Comparison of ENCODE assay signal across 24 mouse cellular contexts in the genomic region with DNA sequence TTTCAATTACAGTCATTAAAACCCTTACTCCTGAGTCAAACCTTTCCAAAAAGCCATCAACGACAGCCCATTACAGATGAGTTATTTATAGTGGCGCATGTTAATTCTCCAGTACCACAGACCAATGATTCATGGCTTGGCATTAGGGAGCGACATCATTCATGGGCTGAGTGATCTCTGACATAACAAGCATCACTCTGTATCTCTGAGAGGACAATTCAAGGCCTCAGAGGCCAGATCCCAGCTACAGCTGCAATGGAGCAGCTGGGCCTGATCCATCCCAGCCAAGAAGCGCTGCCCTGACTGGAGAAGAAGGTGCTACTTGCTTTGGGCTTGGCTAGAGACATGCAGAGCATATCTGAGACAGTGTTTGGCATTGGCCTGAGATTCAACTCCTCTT. TPM values are rescaled to one million over a fixed set of nuclear protein-coding genes. Genes with fewer than 3 reads are reported as not detected.
A peak's percentile ranks its signal among the peaks of the same experiment; 100 is the strongest.
DNase-seq lines count a peak whose midpoint lies in the region; ATAC-seq and TF ChIP-seq lines count a peak whose summit lies in the region.
"Had no signal": no experiment of that assay in that cellular context is flagged by ENCODE, and none has a peak within 500 bp of the region (broad histone marks: within the 10 kb centered on the region; RNA-seq: fewer than 3 reads in every experiment).

No protein-coding gene starts in this region.

- no peaks in the 10 kb centered on the region for H3K27me3 ChIP-seq in heart, adult 2 months (ENCODE audit: control insufficient read depth, insufficient read depth, low read length)
- no peaks in the 10 kb centered on the region for H3K27me3 ChIP-seq in heart, embryonic 10.5 days (ENCODE audit: insufficient read depth, poor library complexity, severe bottlenecking)
- no peaks in the 10 kb centered on the region for H3K27me3 ChIP-seq in heart, postnatal 0 days (ENCODE audit: control insufficient read depth, insufficient read depth, low read length)
- H3K27me3 ChIP-seq: forebrain, embryonic 15.5 days; neural tube, embryonic 15.5 days had no signal

- WGBS in heart, adult 2 months = 49% methylated on average over 4 of the region's 4 CpGs
- WGBS in heart, embryonic 10.5 days = 81% methylated on average over 4 of the region's 4 CpGs
- 56% methylated on average over 4 of the region's 4 CpGs for WGBS in heart, postnatal 0 days

- ATAC-seq in heart, postnatal 0 days (ENCODE audit: insufficient read depth, low read depth) = peak; percentile 36; the same call in 1 of the 2 replicates
- ATAC-seq: forebrain, embryonic 15.5 days; liver, postnatal 0 days had no signal

- no peak overlapping the region for H3K4me2 ChIP-seq in heart, postnatal 0 days (ENCODE audit: low read depth, low read length)
- H3K4me2 ChIP-seq: forebrain, embryonic 15.5 days; midbrain, embryonic 11.5 days; neural tube, embryonic 15.5 days had no signal

- no peaks in the 10 kb centered on the region for H3K79me2 ChIP-seq in heart, adult 2 months (replicated peaks; ENCODE audit: control insufficient read depth, insufficient read depth, low read length)

- no peak overlapping the region for H3K4me3 ChIP-seq in heart, adult 2 months
- no peak overlapping the region for H3K4me3 ChIP-seq in heart, embryonic 10.5 days
- no peak overlapping the region for H3K4me3 ChIP-seq in heart, postnatal 0 days (ENCODE audit: low read depth, low read length)
- H3K4me3 ChIP-seq: erythroblast, embryonic 14.5 days; forebrain, embryonic 15.5 days; hindbrain, embryonic 10.5 days; neural tube, embryonic 15.5 days had no signal

- H3K36me3 ChIP-seq in heart, adult 2 months (ENCODE audit: control insufficient read depth, insufficient read depth, low read length) = no peaks in the 10 kb centered on the region; the same call in 1 of the 2 replicates
- H3K36me3 ChIP-seq in heart, embryonic 10.5 days = no peaks in the 10 kb centered on the region
- no peaks in the 10 kb centered on the region for H3K36me3 ChIP-seq in heart, postnatal 0 days (replicated peaks; ENCODE audit: control insufficient read depth, insufficient read depth, low read length)
- H3K36me3 ChIP-seq: forebrain, embryonic 15.5 days; hindbrain, embryonic 10.5 days; neural tube, embryonic 15.5 days had no signal

- H3K27ac ChIP-seq in heart, adult 2 months = peak overlapping the region; percentile 36
- H3K27ac ChIP-seq in heart, embryonic 10.5 days = no peak overlapping the region
- peak overlapping the region; percentile 2; the same call in 1 of the 2 replicates for H3K27ac ChIP-seq in heart, postnatal 0 days (ENCODE audit: low read depth)
- H3K27ac ChIP-seq: forebrain, embryonic 15.5 days; hindbrain, embryonic 10.5 days; macrophage; neural tube, embryonic 15.5 days had no signal

- H3K9me3 ChIP-seq in heart, embryonic 10.5 days = no peaks in the 10 kb centered on the region
- no peaks in the 10 kb centered on the region for H3K9me3 ChIP-seq in heart, postnatal 0 days (replicated peaks; ENCODE audit: control insufficient read depth, low read length)
- H3K9me3 ChIP-seq: forebrain, embryonic 15.5 days; hindbrain, embryonic 10.5 days; neural tube, embryonic 15.5 days had no signal

- peaks cover 2% of the 10 kb centered on the region; the same call in 1 of the 2 replicates for H3K4me1 ChIP-seq in heart, adult 2 months (ENCODE audit: control insufficient read depth, insufficient read depth, low read length)
- no peaks in the 10 kb centered on the region for H3K4me1 ChIP-seq in heart, embryonic 10.5 days
- H3K4me1 ChIP-seq in heart, postnatal 0 days (ENCODE audit: control insufficient read depth, insufficient read depth) = peaks cover 18% of the 10 kb centered on the region; the same call in 1 of the 2 replicates

- TF ChIP-seq POLR2A in heart, adult 2 months (IDR thresholded peaks at IDR 0.05; ENCODE audit: insufficient read depth, low read depth, low read length) = no peak

- intact Hi-C loops in heart, adult 2 months (cut with DNase I) = no loop called here

- 0 out of 2 replicates have a peak, but pooled peaks have one; percentile 10 for TF ChIP-seq EP300 in heart, adult 2 months (IDR thresholded peaks at IDR 0.05; ENCODE audit: insufficient read depth, low read depth, low read length)
- TF ChIP-seq EP300 in heart, postnatal 0 days (IDR thresholded peaks at IDR 0.05; ENCODE audit: low read depth) = no peak

- H3K9ac ChIP-seq in heart, adult 2 months (ENCODE audit: low read depth, low read length) = no peak overlapping the region
- H3K9ac ChIP-seq in heart, postnatal 0 days (replicated peaks; ENCODE audit: low read depth, low read length) = no peak overlapping the region
- H3K9ac ChIP-seq: forebrain, embryonic 15.5 days; liver, postnatal 0 days; neural tube, embryonic 15.5 days had no signal

- peak in 1 of 2 experiments; percentile 33 for DNase-seq in heart, adult 2 months
- no peak for DNase-seq in heart, embryonic 10.5 days (ENCODE audit: low spot score)
- peak; percentile 62 for DNase-seq in 3T3-L1 (ENCODE audit: low read depth, low spot score)
- peak; percentile 72 for DNase-seq in Muller cell, postnatal 12 days (ENCODE audit: inconsistent ontology term)
- DNase-seq in heart, postnatal 0 days (ENCODE audit: low spot score) = peak; percentile 10
- no peak for DNase-seq in retina, embryonic 14.5 days (ENCODE audit: low spot score)
- no peak for DNase-seq in neural tube, embryonic 10.5 days (ENCODE audit: extremely low spot score, low spot score)
- DNase-seq: cerebellum, adult 8-10 months; gastrocnemius, postnatal 36 days; kidney, adult 8-10 months; kidney, postnatal 36 days; layer of hippocampus, postnatal 36 days; liver; liver, postnatal 0 days; right cerebral cortex, postnatal 4 days; thymus, postnatal 25 days had no signal

- no peak for TF ChIP-seq CTCF in heart, adult 2 months (IDR thresholded peaks at IDR 0.05)
- TF ChIP-seq CTCF in heart, postnatal 0 days (IDR thresholded peaks at IDR 0.05; ENCODE audit: low read depth) = no peak

RNA-seq across cellular contexts. Expression of gene Kirrel3, which starts 37.2 kb away (rescaled TPM):
- under 1 TPM; 0.18 to 0.57 TPM for total RNA-seq in heart, adult 2 months (2021)
- 0.35 and 0.59 TPM in 2 replicates for polyA plus RNA-seq in heart, adult 2 months (2012; rRNA removed)
- 0.48 and 1.0 TPM in 2 replicates for polyA plus RNA-seq in heart, embryonic 10.5 days (2016; fragmentation: Nextera tagmentation; extraction: Ambion mirVana)
- total RNA-seq in heart, postnatal 0 days (2014; rRNA removed; ENCODE audit: low replicate concordance) = 0.23 and 0.42 TPM in 2 replicates
- polyA plus RNA-seq in heart, postnatal 0 days (2015; fragmentation: Nextera tagmentation; extraction: Ambion mirVana) = 0.29 TPM in 2 replicates
- total RNA-seq: CH12.LX; common myeloid progenitor, adult 5-6 weeks had no signal
- polyA plus RNA-seq: erythroblast, embryonic 14.5 days; macrophage had no signal

Comparison
In these comparisons a context has a peak if more than half of its experiments do, and no peak if none do; other contexts are left out.
1. DNase-seq: peak in 3T3-L1 (single experiment), Muller cell, postnatal 12 days (single experiment) and heart, postnatal 0 days (single experiment); none in heart, embryonic 10.5 days (single experiment), retina, embryonic 14.5 days (single experiment) and neural tube, embryonic 10.5 days (single experiment).